Mouse (Mus musculus): ENCODE data around the gene Tmem200a. TPM values are rescaled to one million over a fixed set of nuclear protein-coding genes. Genes with fewer than 3 reads are reported as not detected.
"Not testable (repeated sequence)": the region's sequence is repeated elsewhere in the genome, so short reads cannot be mapped to it uniquely, and the experiment has no call there.

Gene Tmem200a
- polyA plus RNA-seq, 1 experiment from 2014 or later = 3.0 TPM

DNA sequence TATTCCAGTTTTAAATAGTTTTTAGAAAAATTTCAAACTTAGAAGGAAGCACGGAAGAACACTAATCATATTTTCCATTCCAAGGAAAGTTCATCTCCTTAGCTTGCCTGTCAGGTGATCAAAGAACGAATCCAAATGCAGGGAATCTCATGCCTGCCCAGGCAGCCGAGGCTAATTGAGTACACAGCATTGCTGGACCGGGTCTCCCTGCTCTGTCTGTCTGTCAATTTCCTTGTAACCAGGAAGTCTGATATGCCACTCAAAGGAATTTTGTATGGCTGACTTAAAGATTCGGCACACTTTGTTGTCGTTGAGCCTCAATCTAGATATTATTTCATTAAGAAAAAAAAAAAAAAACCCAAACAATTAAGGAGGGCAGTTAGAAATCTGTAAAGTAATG lies 168.6 kb downstream of the Tmem200a start:
- no peak for TF ChIP-seq CTCF (IDR thresholded peaks at IDR 0.05; ENCODE audit: low read depth)
- Histone ChIP-seq H3K9me3 (replicated peaks; ENCODE audit: low read length) (no peaks in the 10 kb centered on the region), H3K4me2 (ENCODE audit: low read length) (no peak overlapping the region), H3K9ac (ENCODE audit: low read depth, low read length) (no peak overlapping the region), H3K36me3 (ENCODE audit: insufficient read depth, low read length) (no peaks in the 10 kb centered on the region), H3K4me3 (replicated peaks; ENCODE audit: low read depth, low read length) (no peak overlapping the region), H3K4me1 (replicated peaks; ENCODE audit: insufficient read depth, low read length) (no peaks in the 10 kb centered on the region), H3K27me3 (ENCODE audit: insufficient read depth, low read length) (no peaks in the 10 kb centered on the region), H3K27ac (no peak overlapping the region)
- ATAC-seq (replicated peaks; ENCODE audit: low FRiP score, low read depth) (no peak), DNase-seq (ENCODE audit: low spot score) (no peak)
- WGBS = 45% methylated on average over 6 of the region's 6 CpGs

DNA sequence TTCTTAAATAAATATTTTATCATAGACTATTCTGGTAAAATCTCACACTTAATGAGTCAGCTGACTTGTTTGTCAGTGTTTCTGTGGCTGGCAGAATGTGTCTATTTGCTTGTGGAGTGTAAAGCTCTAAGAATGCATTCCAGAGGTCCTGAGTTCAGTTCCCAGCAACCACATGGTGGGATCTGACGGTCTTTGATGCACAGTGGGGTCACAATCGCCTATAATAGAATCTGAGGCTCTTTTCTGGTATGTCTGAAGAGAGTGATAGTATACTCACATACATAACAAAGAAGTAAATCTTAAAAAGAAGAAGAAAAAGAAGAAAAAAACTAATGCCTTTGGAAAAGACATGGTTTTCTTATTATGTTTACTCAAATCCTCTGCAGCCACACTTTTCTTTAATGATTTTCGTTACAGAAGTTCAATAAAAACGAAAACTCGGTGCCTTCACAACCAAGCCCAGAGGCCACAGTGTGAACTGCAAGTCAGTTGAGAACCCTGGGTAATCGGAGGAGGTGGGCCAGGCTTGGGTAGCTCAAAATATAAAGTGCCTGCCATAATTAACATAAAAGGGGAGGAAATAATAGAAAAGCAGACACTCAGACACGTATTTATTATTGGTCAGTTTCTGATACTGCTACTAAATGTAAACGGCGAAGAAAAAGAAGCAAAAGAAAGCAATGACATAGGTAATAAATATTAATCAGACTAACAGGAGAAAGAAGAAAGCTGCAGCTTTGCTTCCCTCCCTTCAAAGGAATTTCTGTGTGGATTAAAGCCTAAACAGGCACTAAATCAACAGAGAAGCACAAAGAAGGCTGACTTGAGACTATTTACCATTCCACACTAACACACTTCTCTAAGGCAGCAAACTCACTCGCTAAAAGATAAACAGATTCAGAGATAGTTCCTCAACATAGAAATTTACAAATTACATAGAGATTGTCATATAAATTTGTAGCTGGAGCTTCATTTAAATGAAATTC lies 170.5 kb downstream of the Tmem200a start:
- no peaks in the 10 kb centered on the region for H3K36me3 ChIP-seq (ENCODE audit: insufficient read depth, low read length)
- WGBS = 60% methylated on average over 10 of the region's 10 CpGs
- no peaks in the 10 kb centered on the region for H3K9me3 ChIP-seq (replicated peaks; ENCODE audit: low read length)
- H3K27me3 ChIP-seq (ENCODE audit: insufficient read depth, low read length) = no peaks in the 10 kb centered on the region
- H3K4me2 ChIP-seq (ENCODE audit: low read length) = no peak overlapping the region
- H3K9ac ChIP-seq (ENCODE audit: low read depth, low read length) = no peak overlapping the region
- no peak overlapping the region for H3K27ac ChIP-seq
- ATAC-seq (replicated peaks; ENCODE audit: low FRiP score, low read depth) = no peak
- no peaks in the 10 kb centered on the region for H3K4me1 ChIP-seq (replicated peaks; ENCODE audit: insufficient read depth, low read length)
- peak; percentile 22 for DNase-seq (ENCODE audit: low spot score)
- no peak for TF ChIP-seq CTCF (IDR thresholded peaks at IDR 0.05; ENCODE audit: low read depth)
- H3K4me3 ChIP-seq (replicated peaks; ENCODE audit: low read depth, low read length) = no peak overlapping the region

- not testable (repeated sequence) for DNase-seq (ENCODE audit: low spot score); H3K27ac ChIP-seq; H3K4me3 ChIP-seq (replicated peaks; ENCODE audit: low read depth, low read length); H3K4me2 ChIP-seq (ENCODE audit: low read length); H3K4me1 ChIP-seq (replicated peaks; ENCODE audit: insufficient read depth, low read length); H3K9me3 ChIP-seq (replicated peaks; ENCODE audit: low read length); H3K27me3 ChIP-seq (ENCODE audit: insufficient read depth, low read length); H3K9ac ChIP-seq (ENCODE audit: low read depth, low read length); H3K36me3 ChIP-seq (ENCODE audit: insufficient read depth, low read length); ATAC-seq (replicated peaks; ENCODE audit: low FRiP score, low read depth)
- 90% methylated on average over 5 of the region's 5 CpGs for WGBS
These were observed 184.7 kb downstream of the Tmem200a start for GRCm38 (mm10) chr10:25894126-25894525.

DNA sequence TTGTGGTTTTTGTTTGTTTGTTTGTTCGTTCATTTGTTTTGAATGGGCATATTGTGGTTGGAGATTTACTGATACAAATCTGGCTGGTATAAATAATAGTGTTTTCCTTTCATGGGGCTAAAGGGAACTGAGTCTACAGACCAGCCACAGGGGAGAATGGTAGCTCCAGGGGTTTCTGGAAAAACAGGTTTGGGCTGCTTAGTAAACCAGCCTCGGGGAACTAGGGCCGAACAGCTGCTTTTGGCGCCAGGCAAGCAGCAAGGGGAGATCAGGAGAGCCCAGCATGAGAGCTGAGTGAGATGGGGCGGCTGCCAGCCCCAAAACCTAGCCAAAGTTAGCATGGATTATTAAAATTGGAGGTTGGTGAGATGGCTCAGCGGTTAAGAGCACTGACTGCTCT lies 191.6 kb downstream of the Tmem200a start:
- no peak overlapping the region for H3K27ac ChIP-seq
- no peaks in the 10 kb centered on the region for H3K4me1 ChIP-seq (replicated peaks; ENCODE audit: insufficient read depth, low read length)
- H3K4me3 ChIP-seq (replicated peaks; ENCODE audit: low read depth, low read length) = no peak overlapping the region
- no peaks in the 10 kb centered on the region for H3K36me3 ChIP-seq (ENCODE audit: insufficient read depth, low read length)
- TF ChIP-seq CTCF (IDR thresholded peaks at IDR 0.05; ENCODE audit: low read depth) = no peak
- H3K4me2 ChIP-seq (ENCODE audit: low read length) = no peak overlapping the region
- H3K9ac ChIP-seq (ENCODE audit: low read depth, low read length) = no peak overlapping the region
- H3K27me3 ChIP-seq (ENCODE audit: insufficient read depth, low read length) = no peaks in the 10 kb centered on the region
- no peak for ATAC-seq (replicated peaks; ENCODE audit: low FRiP score, low read depth)
- DNase-seq (ENCODE audit: low spot score) = no peak
- WGBS = 56% methylated on average over 6 of the region's 6 CpGs
- no peaks in the 10 kb centered on the region for H3K9me3 ChIP-seq (replicated peaks; ENCODE audit: low read length)

- WGBS = 86% methylated on average over 2 of the region's 2 CpGs
- no peak overlapping the region for H3K4me2 ChIP-seq (ENCODE audit: low read length)
- H3K9me3 ChIP-seq (replicated peaks; ENCODE audit: low read length) = no peaks in the 10 kb centered on the region
- H3K9ac ChIP-seq (ENCODE audit: low read depth, low read length) = no peak overlapping the region
- H3K36me3 ChIP-seq (ENCODE audit: insufficient read depth, low read length) = no peaks in the 10 kb centered on the region
- H3K27me3 ChIP-seq (ENCODE audit: insufficient read depth, low read length) = no peaks in the 10 kb centered on the region
- no peak for TF ChIP-seq CTCF (IDR thresholded peaks at IDR 0.05; ENCODE audit: low read depth)
- no peak for ATAC-seq (replicated peaks; ENCODE audit: low FRiP score, low read depth)
- DNase-seq (ENCODE audit: low spot score) = no peak
- H3K4me3 ChIP-seq (replicated peaks; ENCODE audit: low read depth, low read length) = no peak overlapping the region
- H3K4me1 ChIP-seq (replicated peaks; ENCODE audit: insufficient read depth, low read length) = no peaks in the 10 kb centered on the region
- no peak overlapping the region for H3K27ac ChIP-seq
These were observed 194.3 kb downstream of the Tmem200a start for GRCm38 (mm10) chr10:25884512-25884911.

DNA sequence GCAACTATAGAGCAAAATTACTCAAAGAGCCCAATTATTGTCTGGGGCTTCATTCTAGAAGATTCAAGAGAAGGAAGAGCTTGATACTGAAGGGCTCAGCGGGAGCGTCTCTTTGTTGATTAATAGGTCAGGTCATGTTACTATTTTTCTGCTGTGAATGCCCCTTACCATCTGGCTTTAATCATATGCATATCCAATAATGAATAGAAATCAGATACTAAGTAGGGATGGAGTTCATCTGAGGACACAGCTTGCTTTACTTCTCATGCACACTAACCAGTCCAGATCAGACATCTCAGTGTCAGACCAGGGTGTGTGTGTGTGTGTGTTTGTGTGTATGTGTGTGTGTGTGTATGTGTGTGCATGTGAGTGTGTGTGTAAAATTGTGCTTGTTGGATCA lies 201.1 kb downstream of the Tmem200a start:
- Histone ChIP-seq H3K4me3 (replicated peaks; ENCODE audit: low read depth, low read length) (no peak overlapping the region), H3K9me3 (replicated peaks; ENCODE audit: low read length) (no peaks in the 10 kb centered on the region), H3K36me3 (ENCODE audit: insufficient read depth, low read length) (no peaks in the 10 kb centered on the region), H3K4me2 (ENCODE audit: low read length) (no peak overlapping the region), H3K4me1 (replicated peaks; ENCODE audit: insufficient read depth, low read length) (no peaks in the 10 kb centered on the region), H3K9ac (ENCODE audit: low read depth, low read length) (no peak overlapping the region), H3K27ac (no peak overlapping the region), H3K27me3 (ENCODE audit: insufficient read depth, low read length) (no peaks in the 10 kb centered on the region)
- TF ChIP-seq CTCF (IDR thresholded peaks at IDR 0.05; ENCODE audit: low read depth) = no peak
- 78% methylated on average over 2 of the region's 2 CpGs for WGBS
- ATAC-seq (replicated peaks; ENCODE audit: low FRiP score, low read depth) = no peak
- DNase-seq (ENCODE audit: low spot score) = no peak

All from kidney, postnatal 0 days (tissue).